Mouse (Mus musculus): ENCODE measurements at regions not wholly inside any gene's neighbourhood (a gene's known extent, or its start where the extent isn't known, plus 50 kb on each side); places are given as distances from the start of the nearest gene placed in this dataset.
A peak's percentile ranks its signal among the peaks of the same experiment; 100 is the strongest.

- TF ChIP-seq MYB (IDR thresholded peaks at IDR 0.05; ENCODE audit: low read depth, low read length): peak; percentile 47; the same call in 1 of the 2 replicates
- TF ChIP-seq JUND (IDR thresholded peaks at IDR 0.05; ENCODE audit: low read depth, low read length): no peak; the same call in 1 of the 2 replicates
- peak; percentile 52 for TF ChIP-seq SMC3 (IDR thresholded peaks at IDR 0.05; ENCODE audit: low read depth, low read length)
- no peak for TF ChIP-seq POLR2AphosphoS2 (IDR thresholded peaks at IDR 0.05; ENCODE audit: low read length)
- peak; percentile 62 for TF ChIP-seq MYC (IDR thresholded peaks at IDR 0.05; ENCODE audit: low read depth, low read length)
Measured at GRCm38 (mm10) chr3:21935571-21936261, 140.7 kb upstream of the Tbl1xr1 start (continued).

GRCm38 (mm10) chr3:21936262-21936603 is 140.2 kb upstream of the Tbl1xr1 start:
- DNase-seq (ENCODE audit: low read depth, low spot score): no peak
- Histone ChIP-seq H3K36me3 (ENCODE audit: control insufficient read depth in 1 of 2, insufficient read depth in 2 of 2, low read length in 2 of 2) (peaks cover 0 to 33% of the 10 kb centered on the region in 2 experiments; a peak in 2 of 4 replicates), H3K4me1 (ENCODE audit: control insufficient read depth in 1 of 2, insufficient read depth in 2 of 2, low read length in 2 of 2) (peaks cover 8 to 37% of the 10 kb centered on the region in 2 experiments), H3K9me3 (replicated peaks; ENCODE audit: insufficient read depth, low read length) (no peaks in the 10 kb centered on the region), H3K9ac (ENCODE audit: control insufficient read depth, low read depth, low read length, poor library complexity, severe bottlenecking) (peak overlapping the region; percentile 69), H3K27me3 (ENCODE audit: control insufficient read depth in 1 of 2, insufficient read depth in 2 of 2, low read length in 2 of 2) (no peaks in the 10 kb centered on the region), H3K4me3 (ENCODE audit: control insufficient read depth in 1 of 2, insufficient read depth in 1 of 2, low read depth in 2 of 2, low read length in 2 of 2) (peak overlapping the region; percentile 58 to 73), H3K27ac (ENCODE audit: control insufficient read depth, low read depth, low read length) (peak overlapping the region; percentile 72), H3K79me2 (ENCODE audit: control insufficient read depth, insufficient read depth, low read length, poor library complexity) (no peaks in the 10 kb centered on the region; the same call in 1 of the 2 replicates)
- TF ChIP-seq MAZ (IDR thresholded peaks at IDR 0.05; ENCODE audit: low read depth, low read length) (no peak), MYC (IDR thresholded peaks at IDR 0.05; ENCODE audit: low read depth, low read length) (peak; percentile 86), POLR2A (IDR thresholded peaks at IDR 0.05; ENCODE audit: control insufficient read depth in 1 of 2, insufficient read depth in 1 of 2, low read depth in 1 of 2, low read length in 2 of 2, poor library complexity in 1 of 2) (0 out of 4 replicates have a peak, but pooled peaks of 1 of the 2 experiments have one; percentile 25), USF1 (IDR thresholded peaks at IDR 0.05; ENCODE audit: low read depth, low read length) (peak; percentile 58; the same call in 1 of the 2 replicates), E2F4 (IDR thresholded peaks at IDR 0.05; ENCODE audit: borderline replicate concordance, low read depth, low read length) (no peak)

- H3K4me3 ChIP-seq (ENCODE audit: control insufficient read depth in 1 of 2, insufficient read depth in 1 of 2, low read depth in 2 of 2, low read length in 2 of 2): peak overlapping the region; percentile 58 to 73
- no peaks in the 10 kb centered on the region for H3K27me3 ChIP-seq (ENCODE audit: control insufficient read depth in 1 of 2, insufficient read depth in 2 of 2, low read length in 2 of 2)
- H3K9me3 ChIP-seq (replicated peaks; ENCODE audit: insufficient read depth, low read length): no peaks in the 10 kb centered on the region
- DNase-seq (ENCODE audit: low read depth, low spot score): peak; percentile 60
- peaks cover 0 to 33% of the 10 kb centered on the region in 2 experiments; a peak in 2 of 4 replicates for H3K36me3 ChIP-seq (ENCODE audit: control insufficient read depth in 1 of 2, insufficient read depth in 2 of 2, low read length in 2 of 2)
- H3K27ac ChIP-seq (ENCODE audit: control insufficient read depth, low read depth, low read length): peak overlapping the region; percentile 72
- TF ChIP-seq MAFK (IDR thresholded peaks at IDR 0.05; ENCODE audit: borderline replicate concordance, low read depth, low read length) (no peak), MAZ (IDR thresholded peaks at IDR 0.05; ENCODE audit: low read depth, low read length) (0 out of 2 replicates have a peak, but pooled peaks have one; percentile 45), SMC3 (IDR thresholded peaks at IDR 0.05; ENCODE audit: low read depth, low read length) (0 out of 2 replicates have a peak, but pooled peaks have one; percentile 19)
- H3K4me1 ChIP-seq (ENCODE audit: control insufficient read depth in 1 of 2, insufficient read depth in 2 of 2, low read length in 2 of 2): peaks cover 8 to 37% of the 10 kb centered on the region in 2 experiments
- no peaks in the 10 kb centered on the region; the same call in 1 of the 2 replicates for H3K79me2 ChIP-seq (ENCODE audit: control insufficient read depth, insufficient read depth, low read length, poor library complexity)
- H3K9ac ChIP-seq (ENCODE audit: control insufficient read depth, low read depth, low read length, poor library complexity, severe bottlenecking): peak overlapping the region; percentile 69
Measured at GRCm38 (mm10) chr3:21936616-21937015, 139.8 kb upstream of the Tbl1xr1 start.

All from MEL (cell line).